Mouse (Mus musculus): Measurements from ENCODE around the gene Ppp1r3a. TPM values are rescaled to one million over a fixed set of nuclear protein-coding genes. Genes with fewer than 3 reads are reported as not detected.

The Ppp1r3a gene
- 0.69 TPM for polyA plus RNA-seq (2014; fragmentation: Illumina TruSeq; extraction: RNeasy Lipid Tissue Mini Kit (QIAGEN cat#74804); ENCODE audit: insufficient read depth, low read depth, low replicate concordance)

DNA sequence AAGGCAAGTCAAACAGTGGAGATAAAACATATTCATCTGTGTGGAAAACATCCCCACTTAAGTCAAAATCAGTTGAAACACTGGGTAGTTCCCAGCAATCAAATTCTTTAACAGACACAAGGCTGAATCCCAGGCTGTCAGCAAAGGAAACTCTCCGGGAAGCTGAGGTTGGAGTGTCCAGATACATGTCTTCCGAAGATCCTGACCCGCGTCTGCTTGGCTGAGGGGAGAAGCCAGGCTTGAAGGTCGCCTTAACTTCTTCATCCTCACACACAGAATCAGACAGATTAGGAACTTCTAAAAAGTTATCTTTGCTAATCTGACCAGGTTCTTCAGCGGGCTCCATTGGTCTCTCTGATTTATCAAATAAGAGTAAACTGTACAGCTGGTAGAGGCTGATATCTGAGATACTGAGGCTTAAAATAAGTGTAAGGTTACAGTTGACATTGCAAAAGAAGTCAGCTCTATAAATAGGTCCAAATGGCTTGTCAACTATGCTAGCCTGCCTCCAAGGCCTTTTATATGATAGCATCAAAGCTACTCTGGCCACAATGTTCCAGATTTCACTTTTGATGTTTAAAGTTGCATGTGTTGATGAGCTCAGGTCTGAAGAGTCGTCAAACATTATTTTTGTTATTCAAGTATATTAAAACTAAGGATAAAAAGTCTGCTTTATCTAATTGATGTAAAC, at the start of gene Ppp1r3a:
TSS of gene Ppp1r3a (minus strand) at position 374 of the 691 bp plus-strand sequence.

Other genes starting within 250 kb of the Ppp1r3a start
- gene Foxp2, start 146.1 kb upstream of the Ppp1r3a start, polyA plus RNA-seq (2014; fragmentation: Illumina TruSeq; extraction: RNeasy Lipid Tissue Mini Kit (QIAGEN cat#74804); ENCODE audit: insufficient read depth, low read depth, low replicate concordance): 1.8 TPM

Data from lung, adult 10 weeks (tissue).